Mouse (Mus musculus) C2C12 (cell line): Measurements from ENCODE around the gene Rnf114.

Source experiments
- CTCF ChIP-seq: IDR thresholded peaks from one replicate; pipeline ENCODE4 v1.5.1; 2011; ENCODE audit not compliant: control insufficient read depth, insufficient read depth, insufficient read length
- MAX ChIP-seq: IDR thresholded peaks from one replicate; pipeline ENCODE4 v1.6.1; 2011; ENCODE audit warnings: mild to moderate bottlenecking, control low read depth
- MYOG ChIP-seq: IDR thresholded peaks from one replicate; pipeline ENCODE4 v1.6.1; 2011; ENCODE audit not compliant: control insufficient read depth, insufficient read length; ENCODE audit errors: extremely low read depth
- USF1 ChIP-seq: IDR thresholded peaks from one replicate; pipeline ENCODE4 v1.6.1; 2011; ENCODE audit warnings: low read depth, mild to moderate bottlenecking, control low read depth, moderate library complexity

DNA sequence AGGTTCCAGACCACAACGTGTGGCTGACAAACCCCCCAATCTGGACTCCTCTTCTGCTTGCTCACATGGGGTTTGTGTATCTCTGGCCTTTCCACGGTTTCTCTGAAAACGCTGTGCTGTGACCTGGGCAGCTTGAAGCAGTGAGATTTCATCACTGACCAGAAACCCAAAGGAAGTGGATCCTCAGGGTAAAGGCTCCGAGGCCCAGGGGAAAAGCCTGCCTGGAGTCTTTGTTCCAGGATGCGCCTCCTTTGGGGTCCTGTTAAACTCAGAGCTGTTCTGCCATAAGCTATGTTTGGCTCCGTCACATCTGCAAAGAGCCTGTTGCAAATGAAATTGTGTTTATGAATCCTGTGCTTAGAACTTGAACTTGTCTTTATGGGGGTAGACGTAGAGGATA is 56.5 kb downstream of the Rnf114 start:
- no peak for TF ChIP-seq CTCF
- no peak for TF ChIP-seq USF1
- TF ChIP-seq MAX = no peak
- TF ChIP-seq MYOG = no peak
